Mouse (Mus musculus): ENCODE measurements around the gene Aff1. TPM values are rescaled to one million over a fixed set of nuclear protein-coding genes. Genes with fewer than 3 reads are reported as not detected.
A peak's percentile ranks its signal among the peaks of the same experiment; 100 is the strongest.

The Aff1 gene
- total and polyA plus RNA-seq, 3 experiments: 16.6 to 152 (median 51.3) TPM

DNA sequence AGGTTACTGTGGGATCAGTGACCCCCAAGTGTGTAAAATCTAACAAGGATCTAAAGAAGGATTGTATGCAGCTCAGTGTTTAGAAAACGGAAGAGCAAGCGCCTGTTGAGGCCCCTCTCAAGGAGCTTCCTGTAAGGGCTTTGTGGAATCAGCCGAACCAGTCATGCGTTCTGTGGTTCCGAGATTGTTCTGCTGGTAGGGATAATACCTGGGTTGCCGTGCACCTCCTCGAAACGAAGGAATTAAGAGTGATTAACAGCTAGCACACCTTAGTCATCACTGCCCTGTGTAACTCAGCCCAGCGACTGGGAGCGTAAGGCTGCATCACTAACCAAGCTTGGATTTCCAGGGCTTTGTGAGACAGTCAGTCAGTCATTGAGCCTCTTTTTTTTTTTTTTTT is 87.7 kb downstream of the Aff1 start:
- Histone ChIP-seq H3K27me3 (ENCODE audit: insufficient read depth, low read length) (no peaks in the 10 kb centered on the region), H3K36me3 (replicated peaks) (peaks cover 68% of the 10 kb centered on the region), H3K9me3 (replicated peaks) (no peaks in the 10 kb centered on the region), H3K4me1 (ENCODE audit: insufficient read depth, low read depth, low read length) (peaks cover 73% of the 10 kb centered on the region), H3K4me3 (ENCODE audit: low read depth, low read length) (no peak overlapping the region)
- peak; percentile 23; the same call in 1 of the 2 replicates for ATAC-seq (ENCODE audit: extremely low read depth, insufficient number of reproducible peaks, low FRiP score, poor library complexity, severe bottlenecking)
- TF ChIP-seq POLR2AphosphoS5 (IDR thresholded peaks at IDR 0.05; ENCODE audit: insufficient replicate concordance, low read depth, low read length) (no peak), GATA2 (IDR thresholded peaks at IDR 0.05; ENCODE audit: borderline replicate concordance, low read depth, low read length) (no peak), GATA1 (IDR thresholded peaks at IDR 0.05; ENCODE audit: borderline replicate concordance, low read length) (no peak), TAL1 (conservative IDR thresholded peaks at IDR 0.05; ENCODE audit: low read depth, low read length) (no peak), CTCF (IDR thresholded peaks at IDR 0.05; ENCODE audit: low read depth, low read length) (no peak)
- no peak for DNase-seq (ENCODE audit: low spot score)

DNA sequence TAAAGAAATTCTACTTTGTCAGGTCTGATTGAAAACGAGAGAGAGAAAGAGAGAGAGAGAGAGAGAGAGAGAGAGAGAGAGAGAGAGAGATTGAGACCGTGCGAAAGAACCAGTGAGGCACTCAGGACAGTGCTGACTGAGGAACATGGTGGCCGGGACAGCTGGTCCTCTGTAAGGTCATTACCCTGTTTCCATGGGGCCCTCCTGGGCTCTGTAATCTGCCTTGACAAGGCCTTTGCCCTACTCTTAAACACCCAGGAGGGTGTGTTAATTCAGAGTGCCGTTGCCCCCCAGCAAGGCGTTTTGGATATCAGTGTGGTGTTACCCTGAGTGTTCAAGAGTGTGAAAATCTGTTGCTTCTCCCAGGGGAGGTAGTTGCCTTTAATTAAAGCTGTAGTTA is 88.1 kb downstream of the Aff1 start:
- TF ChIP-seq CTCF (IDR thresholded peaks at IDR 0.05; ENCODE audit: low read depth, low read length): no peak
- no peak for TF ChIP-seq TAL1 (conservative IDR thresholded peaks at IDR 0.05; ENCODE audit: low read depth, low read length)
- no peak for DNase-seq (ENCODE audit: low spot score)
- H3K4me1 ChIP-seq (ENCODE audit: insufficient read depth, low read depth, low read length): peaks cover 68% of the 10 kb centered on the region
- no peak for ATAC-seq (ENCODE audit: extremely low read depth, insufficient number of reproducible peaks, low FRiP score, poor library complexity, severe bottlenecking)
- H3K36me3 ChIP-seq (replicated peaks): peaks cover 68% of the 10 kb centered on the region
- H3K9me3 ChIP-seq (replicated peaks): no peaks in the 10 kb centered on the region
- H3K27me3 ChIP-seq (ENCODE audit: insufficient read depth, low read length): no peaks in the 10 kb centered on the region
- no peak overlapping the region for H3K4me3 ChIP-seq (ENCODE audit: low read depth, low read length)

DNA sequence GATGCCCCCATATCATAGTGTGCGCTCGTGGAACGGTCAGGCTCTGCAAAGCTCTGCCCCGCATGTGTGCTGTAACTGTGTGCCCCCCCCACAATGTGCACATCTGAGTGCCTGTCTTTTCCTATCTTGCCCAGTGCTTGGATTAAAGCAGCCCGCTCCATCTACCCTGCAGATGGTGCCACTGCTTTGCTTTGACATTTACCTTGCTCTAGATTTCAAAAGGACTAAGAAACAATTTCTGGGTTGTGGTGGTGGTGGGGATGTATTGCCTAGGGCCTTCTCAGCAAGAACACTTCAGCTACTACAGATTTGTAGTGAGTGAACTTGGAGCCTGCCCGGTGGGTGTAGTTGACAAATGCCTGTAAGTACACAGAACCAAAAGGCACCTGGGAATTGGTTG is 88.7 kb downstream of the Aff1 start:
- no peak for TF ChIP-seq GATA1 (IDR thresholded peaks at IDR 0.05; ENCODE audit: borderline replicate concordance, low read length)
- TF ChIP-seq TAL1 (conservative IDR thresholded peaks at IDR 0.05; ENCODE audit: low read depth, low read length): no peak
- TF ChIP-seq CTCF (IDR thresholded peaks at IDR 0.05; ENCODE audit: low read depth, low read length): no peak
- TF ChIP-seq POLR2AphosphoS5 (IDR thresholded peaks at IDR 0.05; ENCODE audit: insufficient replicate concordance, low read depth, low read length): no peak
- ATAC-seq (ENCODE audit: extremely low read depth, insufficient number of reproducible peaks, low FRiP score, poor library complexity, severe bottlenecking): no peak
- no peak overlapping the region for H3K4me3 ChIP-seq (ENCODE audit: low read depth, low read length)
- DNase-seq (ENCODE audit: low spot score): no peak
- no peaks in the 10 kb centered on the region for H3K27me3 ChIP-seq (ENCODE audit: insufficient read depth, low read length)
- no peaks in the 10 kb centered on the region for H3K9me3 ChIP-seq (replicated peaks)
- peaks cover 68% of the 10 kb centered on the region for H3K36me3 ChIP-seq (replicated peaks)
- peaks cover 63% of the 10 kb centered on the region for H3K4me1 ChIP-seq (ENCODE audit: insufficient read depth, low read depth, low read length)

DNA sequence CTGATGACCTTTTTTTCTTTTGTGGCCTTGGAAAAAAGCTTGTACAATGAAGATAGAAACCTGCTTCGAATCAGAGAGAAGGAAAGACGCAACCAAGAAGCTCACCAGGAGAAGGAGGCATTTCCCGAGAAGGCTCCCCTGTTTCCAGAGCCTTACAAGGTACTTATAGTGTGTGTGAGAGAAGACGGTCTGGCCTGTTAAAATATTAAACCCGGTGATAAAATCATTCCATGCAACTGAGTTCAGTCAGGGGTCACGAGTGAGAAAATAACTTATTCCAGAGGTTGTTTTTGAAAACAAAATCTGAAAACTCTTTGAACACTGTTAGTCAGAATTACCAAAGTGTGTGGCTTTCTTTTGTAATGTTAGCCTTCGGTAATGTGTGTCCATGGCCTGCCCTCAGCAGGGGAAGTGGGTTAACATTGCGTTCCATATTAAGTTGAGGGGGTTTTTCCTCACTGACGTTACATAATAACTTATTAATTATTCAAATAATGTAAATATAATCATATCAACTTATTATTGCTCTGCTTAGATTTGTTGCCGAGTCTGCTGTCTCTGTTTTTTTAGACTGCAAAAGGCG is 91.0 kb downstream of the Aff1 start:
- no peak for DNase-seq (ENCODE audit: low spot score)
- H3K4me1 ChIP-seq (ENCODE audit: insufficient read depth, low read depth, low read length): peaks cover 46% of the 10 kb centered on the region
- H3K27me3 ChIP-seq (ENCODE audit: insufficient read depth, low read length): no peaks in the 10 kb centered on the region
- no peaks in the 10 kb centered on the region for H3K9me3 ChIP-seq (replicated peaks)
- TF ChIP-seq TAL1 (conservative IDR thresholded peaks at IDR 0.05; ENCODE audit: low read depth, low read length) (no peak), CTCF (IDR thresholded peaks at IDR 0.05; ENCODE audit: low read depth, low read length) (no peak), GATA1 (IDR thresholded peaks at IDR 0.05; ENCODE audit: borderline replicate concordance, low read length) (no peak), POLR2AphosphoS5 (IDR thresholded peaks at IDR 0.05; ENCODE audit: insufficient replicate concordance, low read depth, low read length) (no peak), GATA2 (IDR thresholded peaks at IDR 0.05; ENCODE audit: borderline replicate concordance, low read depth, low read length) (no peak)
- H3K36me3 ChIP-seq (replicated peaks): peaks cover 81% of the 10 kb centered on the region
- H3K4me3 ChIP-seq (ENCODE audit: low read depth, low read length): no peak overlapping the region
- no peak for ATAC-seq (ENCODE audit: extremely low read depth, insufficient number of reproducible peaks, low FRiP score, poor library complexity, severe bottlenecking)

DNA sequence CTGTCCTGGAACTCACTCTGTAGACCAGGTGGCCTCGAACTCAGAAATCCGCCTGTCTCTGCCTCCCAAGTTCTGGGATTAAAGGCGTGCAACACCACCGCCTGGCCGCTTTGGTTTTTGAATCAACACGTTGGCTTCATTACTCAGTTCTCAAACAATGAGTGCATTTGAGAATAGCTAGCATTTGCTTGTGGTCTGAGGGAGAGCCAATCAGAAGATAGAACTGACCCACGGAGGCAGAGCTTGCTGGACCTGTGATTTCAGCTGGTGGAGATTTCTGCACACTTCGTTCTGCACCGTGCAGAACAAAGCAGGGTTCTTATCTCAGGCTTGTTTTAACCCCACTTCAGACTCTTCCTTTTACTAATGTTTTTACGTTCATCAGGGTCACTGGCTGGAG is 93.9 kb downstream of the Aff1 start:
- H3K9me3 ChIP-seq (replicated peaks): no peaks in the 10 kb centered on the region
- H3K4me3 ChIP-seq (ENCODE audit: low read depth, low read length): no peak overlapping the region
- H3K27me3 ChIP-seq (ENCODE audit: insufficient read depth, low read length): no peaks in the 10 kb centered on the region
- DNase-seq (ENCODE audit: low spot score) (no peak), ATAC-seq (ENCODE audit: extremely low read depth, insufficient number of reproducible peaks, low FRiP score, poor library complexity, severe bottlenecking) (no peak)
- no peak for TF ChIP-seq CTCF (IDR thresholded peaks at IDR 0.05; ENCODE audit: low read depth, low read length)
- TF ChIP-seq POLR2AphosphoS5 (IDR thresholded peaks at IDR 0.05; ENCODE audit: insufficient replicate concordance, low read depth, low read length): no peak
- no peak for TF ChIP-seq GATA1 (IDR thresholded peaks at IDR 0.05; ENCODE audit: borderline replicate concordance, low read length)
- TF ChIP-seq GATA2 (IDR thresholded peaks at IDR 0.05; ENCODE audit: borderline replicate concordance, low read depth, low read length): no peak
- no peak for TF ChIP-seq TAL1 (conservative IDR thresholded peaks at IDR 0.05; ENCODE audit: low read depth, low read length)
- H3K36me3 ChIP-seq (replicated peaks): peaks cover 90% of the 10 kb centered on the region
- peaks cover 20% of the 10 kb centered on the region for H3K4me1 ChIP-seq (ENCODE audit: insufficient read depth, low read depth, low read length)

DNA sequence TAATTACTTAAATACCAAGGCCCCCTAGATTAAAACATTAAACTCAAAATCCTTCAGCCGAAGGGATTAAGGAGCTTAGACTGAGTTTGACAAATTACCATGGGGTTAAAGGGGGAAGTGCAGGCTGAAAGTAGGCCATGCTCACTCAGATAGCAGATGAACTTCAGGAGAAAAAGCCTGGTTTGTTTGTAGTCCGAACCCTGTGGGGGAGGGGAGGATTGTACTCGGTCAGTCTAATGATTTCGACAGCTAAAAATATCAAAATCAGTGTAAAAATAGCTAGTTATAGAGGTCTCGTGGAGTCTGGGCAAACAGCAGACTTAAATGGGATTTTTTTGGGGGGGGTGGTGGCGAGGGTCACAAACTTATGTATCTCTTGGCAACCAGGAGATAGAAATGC is 96.3 kb downstream of the Aff1 start:
- H3K4me1 ChIP-seq (ENCODE audit: insufficient read depth, low read depth, low read length): peaks cover 12% of the 10 kb centered on the region
- DNase-seq (ENCODE audit: low spot score) (no peak), ATAC-seq (ENCODE audit: extremely low read depth, insufficient number of reproducible peaks, low FRiP score, poor library complexity, severe bottlenecking) (no peak)
- peaks cover 92% of the 10 kb centered on the region for H3K36me3 ChIP-seq (replicated peaks)
- no peaks in the 10 kb centered on the region for H3K27me3 ChIP-seq (ENCODE audit: insufficient read depth, low read length)
- no peak overlapping the region for H3K4me3 ChIP-seq (ENCODE audit: low read depth, low read length)
- H3K9me3 ChIP-seq (replicated peaks): no peaks in the 10 kb centered on the region
- no peak for TF ChIP-seq GATA2 (IDR thresholded peaks at IDR 0.05; ENCODE audit: borderline replicate concordance, low read depth, low read length)
- TF ChIP-seq GATA1 (IDR thresholded peaks at IDR 0.05; ENCODE audit: borderline replicate concordance, low read length): no peak
- TF ChIP-seq CTCF (IDR thresholded peaks at IDR 0.05; ENCODE audit: low read depth, low read length): no peak
- no peak for TF ChIP-seq TAL1 (conservative IDR thresholded peaks at IDR 0.05; ENCODE audit: low read depth, low read length)

DNA sequence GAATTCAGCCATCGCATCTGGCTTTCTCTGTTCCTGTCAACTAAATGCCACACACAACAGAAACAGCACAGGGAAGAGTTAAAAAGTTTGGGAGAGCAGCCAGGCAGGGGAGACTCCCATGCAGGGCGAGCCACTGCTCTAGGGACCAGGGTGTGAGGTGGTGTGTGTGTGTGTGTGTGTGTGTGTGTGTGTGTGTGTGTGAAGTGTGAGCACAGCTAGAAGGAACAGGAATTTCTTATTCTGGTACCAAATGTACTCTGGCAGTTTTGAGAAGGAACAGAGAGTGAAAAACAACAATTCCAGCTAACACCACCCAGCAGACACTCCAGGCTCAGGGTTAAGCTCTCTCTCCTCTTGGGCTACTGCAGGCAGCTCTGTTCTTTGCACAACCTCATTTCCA is 96.8 kb downstream of the Aff1 start:
- H3K4me3 ChIP-seq (ENCODE audit: low read depth, low read length): no peak overlapping the region
- H3K4me1 ChIP-seq (ENCODE audit: insufficient read depth, low read depth, low read length): peaks cover 9% of the 10 kb centered on the region; the same call in 1 of the 2 replicates
- ATAC-seq (ENCODE audit: extremely low read depth, insufficient number of reproducible peaks, low FRiP score, poor library complexity, severe bottlenecking): no peak
- H3K27me3 ChIP-seq (ENCODE audit: insufficient read depth, low read length): no peaks in the 10 kb centered on the region
- no peak for DNase-seq (ENCODE audit: low spot score)
- H3K9me3 ChIP-seq (replicated peaks): no peaks in the 10 kb centered on the region
- peaks cover 92% of the 10 kb centered on the region for H3K36me3 ChIP-seq (replicated peaks)
- TF ChIP-seq GATA1 (IDR thresholded peaks at IDR 0.05; ENCODE audit: borderline replicate concordance, low read length): no peak
- no peak for TF ChIP-seq POLR2AphosphoS5 (IDR thresholded peaks at IDR 0.05; ENCODE audit: insufficient replicate concordance, low read depth, low read length)
- no peak for TF ChIP-seq CTCF (IDR thresholded peaks at IDR 0.05; ENCODE audit: low read depth, low read length)
- TF ChIP-seq GATA2 (IDR thresholded peaks at IDR 0.05; ENCODE audit: borderline replicate concordance, low read depth, low read length): no peak
- no peak for TF ChIP-seq TAL1 (conservative IDR thresholded peaks at IDR 0.05; ENCODE audit: low read depth, low read length)
